Mouse (Mus musculus) T-cell, adult 2 months (primary cell): ENCODE data around the gene Slc35c1.

ENCODE experiments used
- DNase-seq: peaks from one replicate; pipeline ENCODE4 v3.0.0; 2022; ENCODE audit warnings: low spot score

Slc35c1 gene

DNA sequence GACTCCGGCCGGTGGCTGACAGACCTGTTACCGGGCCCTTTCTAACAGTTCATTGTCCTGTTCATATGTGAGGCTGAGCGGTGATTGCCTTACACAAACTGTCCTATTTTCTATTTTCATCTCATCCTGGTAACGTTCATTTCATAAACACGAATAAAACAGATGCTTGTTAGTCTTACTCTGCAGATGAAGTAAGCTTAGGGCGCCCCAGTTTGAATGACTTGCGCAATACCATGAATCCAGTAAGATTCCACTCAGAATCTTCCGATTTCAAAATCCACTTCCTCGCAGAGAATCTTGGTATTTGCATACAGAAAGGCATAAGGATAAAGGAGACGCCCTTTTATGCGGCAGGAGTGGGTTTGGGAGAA is 26.0 kb downstream of the Slc35c1 start:
- DNase-seq = no peak

DNA sequence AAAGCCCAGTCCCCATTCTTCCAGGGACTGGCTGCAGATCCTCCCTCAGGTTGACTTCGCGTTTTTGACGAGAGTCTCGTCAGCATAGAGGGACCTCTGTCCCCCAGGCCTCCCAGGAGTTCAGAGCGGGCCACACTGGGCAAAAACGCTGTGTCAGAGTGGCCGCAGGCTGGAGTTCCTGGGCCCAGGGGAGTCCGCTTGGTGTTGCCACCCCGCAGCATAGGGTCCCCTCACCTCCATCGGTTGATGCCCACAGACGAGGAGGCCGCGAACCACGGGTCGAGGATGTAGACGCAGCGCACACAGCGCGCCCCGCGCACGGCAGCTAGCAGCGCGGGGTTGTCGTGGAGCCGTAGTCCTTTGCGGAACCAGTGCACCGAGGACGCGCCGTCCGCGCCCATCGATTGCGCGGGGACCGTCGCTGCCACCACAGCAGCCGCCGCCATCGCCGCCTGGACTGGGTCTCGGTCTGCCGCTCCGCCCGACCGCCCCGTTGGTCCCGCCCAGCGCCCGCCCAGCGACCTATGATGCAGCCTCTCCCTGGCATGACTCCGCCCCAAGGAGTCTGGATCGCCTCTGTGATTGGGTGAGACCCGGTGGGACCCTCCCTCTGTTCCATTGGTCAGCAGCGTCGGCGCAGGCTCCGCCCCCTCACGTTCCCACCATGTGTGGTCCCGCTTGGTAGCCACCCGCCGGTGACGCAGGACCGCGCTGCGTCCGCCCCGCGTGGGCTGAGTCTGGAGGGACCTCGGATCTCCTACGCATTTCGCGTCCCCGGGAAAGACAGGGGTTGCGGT is 26.6 kb downstream of the Slc35c1 start, which contains the start of gene Cry2:
TSS of gene Cry2 (minus strand) at position 466 of the 797 bp plus-strand sequence.
- peak; percentile 97 for DNase-seq

GRCm38 (mm10) chr2:92432299-92433295 is 27.7 kb downstream of the Slc35c1 start:
- DNase-seq = no peak

- no peak for DNase-seq
Measured at GRCm38 (mm10) chr2:92431611-92432179, 28.6 kb downstream of the Slc35c1 start.

DNA sequence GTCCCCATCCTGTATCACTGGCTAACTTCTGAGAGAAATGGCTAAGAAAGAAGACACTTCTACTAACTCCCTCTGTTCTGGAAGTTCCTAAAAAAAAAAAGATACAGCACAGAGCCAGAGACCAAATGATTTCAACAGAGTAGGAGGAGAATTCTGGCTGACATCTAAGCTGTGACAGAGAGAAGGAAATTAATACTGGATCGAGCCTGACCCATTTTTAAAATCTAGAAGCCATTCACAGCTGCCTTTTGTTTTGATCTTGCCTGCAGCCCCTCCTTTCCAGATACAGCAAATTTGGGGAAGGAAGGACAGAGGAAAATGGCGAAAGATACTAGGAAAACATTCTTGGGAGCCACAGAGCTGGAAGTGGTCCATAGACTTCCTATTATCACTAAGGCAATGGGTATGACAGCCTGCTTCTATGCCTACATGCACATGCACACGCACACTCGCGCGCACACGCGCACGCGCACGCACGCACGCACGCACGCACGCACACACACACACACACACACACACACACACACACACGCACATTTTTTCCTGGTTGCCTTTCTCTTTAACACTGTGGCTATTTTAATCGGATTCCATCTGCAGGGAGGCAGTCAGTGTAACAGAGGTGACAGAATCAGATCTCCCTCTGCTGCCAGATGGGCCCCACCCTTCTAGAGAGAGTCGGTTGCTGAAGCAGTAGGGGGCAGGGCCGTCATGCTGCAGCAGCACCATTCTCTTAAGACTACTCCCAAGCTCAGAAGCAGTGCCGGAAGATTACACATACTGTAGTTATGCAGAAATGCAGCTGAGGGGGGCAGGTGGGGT is 29.4 kb downstream of the Slc35c1 start:
- DNase-seq = no peak

DNA sequence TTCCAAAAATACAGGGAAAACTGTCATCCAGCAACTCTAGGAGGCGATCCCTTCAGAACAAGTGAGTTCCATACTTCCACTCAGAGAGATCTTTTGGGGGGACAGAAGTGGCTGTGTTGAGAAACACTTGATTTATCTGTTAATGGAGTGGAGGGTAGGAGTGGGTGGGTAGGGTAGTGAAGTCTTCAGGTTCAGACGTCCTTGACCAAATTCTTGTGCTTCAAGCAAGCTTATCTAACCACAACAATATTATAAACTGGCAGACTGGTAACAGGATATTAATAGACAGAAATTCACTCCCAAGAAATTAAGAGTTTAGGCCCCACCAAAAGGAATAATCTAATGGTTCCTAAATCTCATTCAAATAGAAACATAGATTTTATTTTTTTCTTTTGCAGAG is 30.2 kb downstream of the Slc35c1 start:
- DNase-seq = no peak

GRCm38 (mm10) chr2:92427882-92428281 is 32.5 kb downstream of the Slc35c1 start:
- DNase-seq = no peak

GRCm38 (mm10) chr2:92426426-92426825 is 33.9 kb downstream of the Slc35c1 start:
- no peak for DNase-seq

- DNase-seq = no peak
Measured at GRCm38 (mm10) chr2:92425366-92425765, 35.0 kb downstream of the Slc35c1 start.

DNA sequence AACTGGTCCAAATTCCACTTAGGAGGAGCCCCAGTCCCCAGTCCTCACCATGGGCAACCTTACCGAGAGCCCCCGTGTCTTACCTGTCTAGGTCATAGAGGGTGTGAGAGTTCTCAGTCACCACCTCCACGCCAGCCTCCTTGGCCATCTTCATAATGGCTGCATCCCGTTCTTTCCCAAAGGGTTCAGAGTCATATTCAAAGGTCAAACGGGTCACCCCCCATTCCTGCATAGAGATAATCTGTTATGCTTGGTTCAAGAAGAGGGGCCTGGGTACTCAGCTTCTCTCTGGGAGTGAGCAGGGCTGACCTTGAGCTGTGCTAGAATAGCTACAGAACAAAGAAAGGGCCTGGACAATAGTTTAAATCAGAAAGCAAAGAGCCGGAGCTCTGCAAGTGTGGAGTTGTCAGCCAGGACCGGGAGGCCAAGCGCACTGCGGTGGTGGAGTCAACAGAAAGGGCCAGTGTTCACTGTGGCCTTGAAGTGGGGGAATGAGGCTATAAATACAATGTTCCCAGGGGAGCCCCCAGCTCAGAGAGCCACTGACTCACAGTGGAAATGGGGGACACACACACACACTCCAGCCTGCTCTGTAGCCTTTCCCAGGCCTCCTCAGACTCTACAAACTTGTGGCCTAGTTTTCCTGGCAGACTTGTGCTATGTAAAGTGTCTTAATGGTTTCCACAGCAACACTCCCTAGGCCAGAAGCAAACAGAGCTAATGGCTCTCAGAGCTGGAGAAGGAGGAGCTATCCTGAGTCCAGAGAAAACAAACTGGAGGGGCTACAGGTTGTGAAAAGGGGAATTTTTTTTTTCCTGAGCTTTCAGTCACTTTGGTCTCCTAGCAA is 35.7 kb downstream of the Slc35c1 start:
- no peak for DNase-seq

DNA sequence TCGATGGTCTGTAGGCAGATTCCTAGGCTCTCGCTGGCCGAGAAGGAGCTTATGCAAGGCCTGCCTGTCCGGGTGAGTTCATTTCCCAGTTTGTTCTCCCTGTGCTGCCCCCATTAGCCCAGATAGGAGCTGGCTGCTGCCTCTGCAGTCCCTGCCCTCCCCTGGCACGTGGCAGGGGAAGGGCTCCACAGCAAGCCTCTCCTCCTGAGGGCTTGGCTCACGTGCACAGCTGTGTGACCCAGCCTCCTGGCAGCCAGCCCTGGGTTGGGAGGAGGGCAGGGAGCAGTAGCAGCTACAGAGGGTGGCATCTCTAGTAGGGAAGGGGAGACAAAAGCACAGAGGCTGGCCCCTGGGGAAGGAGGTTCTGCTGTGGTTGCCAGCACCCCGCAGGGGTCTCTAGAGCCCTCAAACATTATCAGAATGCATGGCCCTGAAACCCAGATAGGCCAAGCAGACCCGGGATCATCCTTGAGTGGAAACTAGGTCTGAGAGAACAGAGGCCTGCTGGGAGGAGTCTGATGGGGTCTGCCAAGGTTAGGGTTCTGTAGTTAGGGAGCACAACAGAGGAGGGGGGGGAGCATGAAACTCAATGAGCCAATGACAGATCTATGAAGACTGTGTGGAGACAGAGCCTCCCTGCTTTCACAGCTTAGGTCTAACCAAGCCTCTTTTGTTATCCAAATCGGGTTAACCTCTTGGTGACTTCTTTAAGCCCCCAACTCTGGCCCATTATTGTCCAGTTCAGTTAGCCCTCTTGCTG is 36.5 kb downstream of the Slc35c1 start:
- DNase-seq = no peak

DNA sequence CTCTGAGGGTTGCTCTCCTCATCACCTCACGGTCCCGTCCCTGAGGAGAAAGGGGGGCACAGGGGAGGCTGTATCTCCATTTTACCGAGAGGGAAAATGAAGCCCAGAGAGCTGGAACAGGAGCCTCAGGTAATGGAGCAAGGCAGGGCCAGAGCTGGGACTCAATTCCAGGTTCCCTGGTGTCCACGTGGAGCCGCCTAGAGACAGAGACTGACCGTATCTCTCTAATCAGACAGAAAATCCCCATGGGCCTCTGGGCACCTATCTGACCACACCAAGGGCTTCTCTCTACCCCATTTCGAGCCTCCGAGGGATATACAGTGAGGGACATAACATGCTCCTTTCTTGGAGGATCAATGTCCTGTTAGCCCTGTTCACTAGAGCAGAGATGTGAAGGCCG is 37.2 kb downstream of the Slc35c1 start:
- no peak for DNase-seq

DNA sequence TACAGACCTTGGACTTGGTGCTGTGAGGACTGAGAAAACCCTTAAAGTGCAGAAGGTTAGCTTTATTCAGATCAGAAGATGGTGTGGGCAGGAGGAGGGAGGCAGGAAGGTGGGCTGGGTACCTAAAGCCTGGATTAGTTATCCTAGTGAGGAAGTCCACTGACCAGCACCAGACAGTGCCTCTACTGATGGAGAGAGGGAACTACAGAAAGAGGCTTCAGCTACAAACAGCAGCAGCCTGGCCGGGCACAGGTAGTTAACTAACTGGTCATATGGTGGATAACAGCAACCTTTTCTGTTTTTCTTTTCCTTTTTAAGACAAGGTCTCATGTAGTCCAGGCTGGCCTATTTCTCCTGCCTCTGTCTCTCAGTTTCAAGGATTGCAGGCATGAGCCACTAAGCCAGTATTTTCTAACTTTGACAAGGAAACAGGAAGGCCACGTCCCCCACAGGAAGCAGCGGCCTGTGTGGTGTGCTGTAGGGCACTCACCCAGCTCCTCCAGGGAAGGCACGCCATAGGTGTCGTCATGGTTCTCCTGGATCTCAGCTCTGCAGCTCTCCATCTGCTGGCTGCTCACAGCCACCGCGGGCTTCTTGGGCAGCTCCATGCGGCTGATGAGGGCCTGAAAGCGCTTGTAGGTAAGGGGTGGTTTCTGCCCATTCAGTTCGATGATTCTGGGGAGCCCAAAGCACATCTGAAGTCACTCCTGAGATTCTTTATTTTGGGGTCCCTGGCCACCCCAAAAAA is 37.8 kb downstream of the Slc35c1 start:
- DNase-seq = no peak

GRCm38 (mm10) chr2:92421723-92422387 is 38.5 kb downstream of the Slc35c1 start:
- no peak for DNase-seq

GRCm38 (mm10) chr2:92411705-92412104 is 48.6 kb downstream of the Slc35c1 start:
- DNase-seq = no peak

- no peak for DNase-seq
Measured at GRCm38 (mm10) chr2:92408309-92409045, 51.9 kb downstream of the Slc35c1 start.

DNA sequence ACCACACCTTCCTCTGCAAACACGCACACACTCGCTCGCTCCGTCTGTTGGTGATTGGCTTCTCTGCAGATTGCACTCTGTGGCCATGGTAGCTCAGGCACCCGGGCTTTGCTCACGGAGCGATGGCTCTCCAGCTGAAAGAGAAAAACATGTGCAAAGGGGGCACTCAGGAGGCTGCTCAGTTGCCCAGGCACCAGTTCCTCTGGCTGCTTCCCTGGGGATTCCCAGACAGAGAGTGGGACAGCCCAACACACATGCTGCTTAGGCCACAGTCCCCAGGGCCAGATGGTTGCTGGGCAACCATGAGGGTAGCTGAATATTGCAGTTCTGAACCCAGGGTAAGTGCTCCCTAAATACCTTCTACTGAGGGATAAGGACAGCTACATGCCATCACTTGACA is 54.7 kb downstream of the Slc35c1 start:
- DNase-seq = no peak

DNA sequence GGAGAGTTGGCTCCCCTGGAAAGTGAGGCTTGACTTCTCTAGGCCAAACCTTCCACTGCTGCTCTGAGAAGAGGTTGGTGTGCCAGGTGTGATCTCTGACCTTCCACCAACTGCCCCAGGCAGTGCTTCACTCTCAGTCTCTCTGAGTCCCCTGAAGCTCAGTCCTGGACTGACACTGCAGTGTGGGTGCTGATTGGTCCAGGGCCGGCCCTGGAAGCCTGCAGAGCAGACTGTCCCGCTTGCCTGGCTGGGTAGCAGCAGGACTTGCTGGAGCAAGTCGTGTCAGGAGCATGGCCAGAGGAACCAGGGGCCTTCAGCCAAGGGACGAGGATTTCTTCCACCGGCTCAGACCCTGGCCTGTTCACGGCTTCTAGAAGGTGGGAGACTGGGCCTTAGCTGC is 55.6 kb downstream of the Slc35c1 start:
- DNase-seq = no peak
